Mouse (Mus musculus): ENCODE results near the gene Thsd7b.
"Not testable (repeated sequence)": the region's sequence is repeated elsewhere in the genome, so short reads cannot be mapped to it uniquely, and the experiment has no call there.

The Thsd7b gene

GRCm38 (mm10) chr1:130166187-130166586, 893.1 kb downstream of the Thsd7b start:
- DNase-seq: no peak

- DNase-seq: no peak
These were observed 894.2 kb downstream of the Thsd7b start for GRCm38 (mm10) chr1:130167260-130167659.

- no peak for DNase-seq
These were observed 896.8 kb downstream of the Thsd7b start for GRCm38 (mm10) chr1:130169875-130170274.

GRCm38 (mm10) chr1:130170290-130170689, 897.2 kb downstream of the Thsd7b start:
- DNase-seq: no peak

- not testable (repeated sequence) for DNase-seq
These were observed 913.7 kb downstream of the Thsd7b start for GRCm38 (mm10) chr1:130186836-130187235.

- peak in 1 of 2 experiments; percentile 37 for DNase-seq
These were observed 919.3 kb downstream of the Thsd7b start for GRCm38 (mm10) chr1:130192190-130193028.

- DNase-seq: no peak
These were observed 944.3 kb downstream of the Thsd7b start for GRCm38 (mm10) chr1:130217404-130217803.

- DNase-seq: no peak
These were observed 949.8 kb downstream of the Thsd7b start for GRCm38 (mm10) chr1:130222904-130223303.

GRCm38 (mm10) chr1:130245563-130245962, 972.5 kb downstream of the Thsd7b start:
- DNase-seq: no peak

GRCm38 (mm10) chr1:130246264-130246663, 973.2 kb downstream of the Thsd7b start:
- DNase-seq: not testable (repeated sequence)

- not testable (repeated sequence) for DNase-seq
These were observed 973.8 kb downstream of the Thsd7b start for GRCm38 (mm10) chr1:130246930-130247329.

- no peak for DNase-seq
These were observed 988.9 kb downstream of the Thsd7b start for GRCm38 (mm10) chr1:130262046-130262445.

Measured in kidney, postnatal 25 days (tissue).